Mouse (Mus musculus) left cerebral cortex, postnatal 36 days (tissue): ENCODE measurements around the gene Rcl1. TPM values are rescaled to one million over a fixed set of nuclear protein-coding genes. Genes with fewer than 3 reads are reported as not detected.

Experiments used
- microRNA-seq: library from miRNA; unstranded; fragments of <30 nt; microRNA quantifications from one replicate; pipeline ENCODE4 v1.2.0, GENCODE M21; 2022
- total RNA-seq, 2 experiments: library from RNA; stranded (reverse); gene quantifications; 2 replicates each; pipeline ENCODE4 v1.2.3; 2021

Rcl1 gene
- total RNA-seq, 2 experiments from 2014 or later = 14.2 to 16.8 TPM

Small RNA genes within 50 kb of the gene (microRNA-seq; reads per million reads assigned to microRNA genes)
- 421 reads per million, percentile 69 among the genes with 10 or more reads in this experiment for gene Mir101b

Other genes with a start within 250 kb of the Rcl1 start
- gene Plpp6, start 137.4 kb upstream of the Rcl1 start, total RNA-seq = 10 to 100 TPM; 51.2 to 53.9 TPM
- 1 to 10 TPM; 6.0 to 8.7 TPM for gene 4430402I18Rik, start 133.6 kb upstream of the Rcl1 start, total RNA-seq
- gene Cdc37l1, start 111.0 kb upstream of the Rcl1 start, total RNA-seq = 100 to 1,000 TPM in 1 of 2 experiments, 10 to 100 TPM in 1; 88.0 to 112 TPM
- 10 to 100 TPM; 56.1 to 59.5 TPM for gene Ak3, start 53.4 kb upstream of the Rcl1 start, total RNA-seq
- 10 to 100 TPM; 28.0 to 38.6 TPM for gene Jak2, start 150.5 kb downstream of the Rcl1 start, total RNA-seq
- gene Insl6, start 224.0 kb downstream of the Rcl1 start, total RNA-seq = under 1 TPM in 1 of 2 experiments, not detected in 1; 0.96 TPM
- 1 to 10 TPM; 1.2 to 1.5 TPM for gene Rln1, start 233.3 kb downstream of the Rcl1 start, total RNA-seq